Mouse (Mus musculus): ENCODE measurements around the gene Kera. TPM values are rescaled to one million over a fixed set of nuclear protein-coding genes. Genes with fewer than 3 reads are reported as not detected.

The Kera gene
- polyA plus RNA-seq (2014; fragmentation: Illumina TruSeq; extraction: RNeasy Lipid Tissue Mini Kit (QIAGEN cat#74804); ENCODE audit: insufficient read depth, low read depth, low replicate concordance) = not detected

GRCm38 (mm10) chr10:97606579-97606978 is at the start of gene Kera:
Gene Kera (plus strand): TSS chr10:97606879.

GRCm38 (mm10) chr10:97564957-97565856 is 41.5 kb upstream of the Kera start, which contains the start of gene Lum:
Gene Lum (plus strand): TSS chr10:97565128.

DNA sequence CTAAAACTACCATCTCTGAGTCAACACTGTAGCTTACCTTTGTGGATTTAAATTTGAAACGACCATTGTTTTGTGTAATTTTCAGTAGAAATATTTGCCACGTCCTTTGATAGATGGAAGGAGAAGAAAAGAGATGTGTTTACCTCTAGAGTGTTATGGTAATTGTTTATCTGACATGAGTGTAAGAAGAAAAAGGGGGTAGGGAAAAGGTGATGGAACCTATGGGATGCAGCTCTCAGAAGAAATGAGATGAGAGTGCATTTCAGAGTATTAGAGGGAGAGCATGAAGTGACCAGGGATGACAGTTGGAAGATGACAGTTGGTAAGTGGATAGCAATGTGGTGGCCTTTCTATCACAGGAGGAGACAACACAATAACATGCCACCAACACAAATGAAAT is 37.1 kb downstream of the Kera start, which contains the start of gene Epyc:
Epyc (plus strand) TSS at position 301 of the 400 bp plus-strand sequence.

Other genes with a start within 250 kb of the Kera start
- gene Dcn, start 127.3 kb upstream of the Kera start, polyA plus RNA-seq (2014; fragmentation: Illumina TruSeq; extraction: RNeasy Lipid Tissue Mini Kit (QIAGEN cat#74804); ENCODE audit: insufficient read depth, low read depth, low replicate concordance) = 227 TPM
- gene Lum, start 41.8 kb upstream of the Kera start, polyA plus RNA-seq (2014; fragmentation: Illumina TruSeq; extraction: RNeasy Lipid Tissue Mini Kit (QIAGEN cat#74804); ENCODE audit: insufficient read depth, low read depth, low replicate concordance) = 7.0 TPM
- not detected for gene Epyc, start 37.2 kb downstream of the Kera start, polyA plus RNA-seq (2014; fragmentation: Illumina TruSeq; extraction: RNeasy Lipid Tissue Mini Kit (QIAGEN cat#74804); ENCODE audit: insufficient read depth, low read depth, low replicate concordance)
- gene Ccer1, start 86.2 kb downstream of the Kera start, polyA plus RNA-seq (2014; fragmentation: Illumina TruSeq; extraction: RNeasy Lipid Tissue Mini Kit (QIAGEN cat#74804); ENCODE audit: insufficient read depth, low read depth, low replicate concordance) = not detected
- not detected for gene C030005K15Rik, start 119.9 kb downstream of the Kera start, polyA plus RNA-seq (2014; fragmentation: Illumina TruSeq; extraction: RNeasy Lipid Tissue Mini Kit (QIAGEN cat#74804); ENCODE audit: insufficient read depth, low read depth, low replicate concordance)